Mouse (Mus musculus): ENCODE results near the gene Snrnp40. TPM values are rescaled to one million over a fixed set of nuclear protein-coding genes. Genes with fewer than 3 reads are reported as not detected.

The Snrnp40 gene
- polyA plus RNA-seq, 1 experiment from 2014 or later: 145 TPM

- peak overlapping the region; percentile 12; the same call in 1 of the 2 replicates for H3K27ac ChIP-seq
- H3K36me3 ChIP-seq: peaks cover 51% of the 10 kb centered on the region
- WGBS: 66% methylated on average over 6 of the region's 6 CpGs
Measured at GRCm38 (mm10) chr4:130389496-130389895, 29.6 kb downstream of the Snrnp40 start.

DNA sequence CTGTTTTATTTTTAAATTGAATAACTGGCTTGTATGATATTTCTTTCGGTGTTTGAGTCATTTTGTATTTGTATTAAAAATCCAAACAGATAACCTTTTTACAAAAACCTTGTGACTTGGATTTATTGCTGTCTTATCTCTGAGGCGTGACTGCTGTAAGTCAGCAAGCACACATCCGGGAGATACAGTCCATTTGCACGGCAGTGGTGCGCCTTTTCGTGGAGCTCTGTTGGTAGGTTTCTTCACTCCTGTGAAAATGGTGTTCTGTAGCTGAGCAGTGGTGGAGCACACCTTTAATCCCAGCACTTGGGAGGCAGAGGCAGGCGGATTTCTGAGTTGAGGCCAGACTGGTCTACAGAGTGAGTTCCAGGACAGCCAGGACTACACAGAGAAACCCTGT, 30.0 kb downstream of the Snrnp40 start:
- H3K9ac ChIP-seq (replicated peaks): no peak overlapping the region
- WGBS: 94% methylated on average over 7 of the region's 7 CpGs

More at GRCm38 (mm10) chr4:130389496-130389895, 29.6 kb downstream of the Snrnp40 start:
- no peak overlapping the region for H3K4me2 ChIP-seq (replicated peaks)
- no peak overlapping the region for H3K4me3 ChIP-seq (replicated peaks)
- ATAC-seq: no peak
- 0 out of 2 replicates have a peak, but pooled peaks cover 14% of the 10 kb centered on the region for H3K4me1 ChIP-seq (replicated peaks)
- no peaks in the 10 kb centered on the region for H3K27me3 ChIP-seq
- H3K9me3 ChIP-seq: no peaks in the 10 kb centered on the region
- peak overlapping the region; percentile 21; the same call in 1 of the 2 replicates for H3K9ac ChIP-seq (replicated peaks)

DNA sequence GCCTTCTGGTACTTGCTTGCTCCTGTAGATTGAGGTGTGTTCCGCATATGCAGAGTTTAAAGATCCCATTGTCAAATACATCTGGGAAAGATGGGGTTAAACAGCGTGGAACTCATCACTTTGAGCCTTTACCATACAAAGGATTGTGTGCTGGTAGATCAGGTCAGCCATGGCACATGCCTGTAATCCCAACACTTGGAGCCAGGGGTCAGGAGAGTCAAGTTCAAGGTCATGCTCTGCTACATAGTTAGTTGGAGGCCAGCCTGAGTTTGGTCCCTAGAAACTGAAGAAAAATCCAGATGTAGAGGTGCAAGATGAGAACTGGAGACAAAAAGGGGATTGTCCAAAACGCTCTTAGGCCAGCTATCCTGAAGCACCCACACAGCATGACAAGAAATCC, 31.3 kb downstream of the Snrnp40 start:
- 54% methylated on average over 3 of the region's 3 CpGs for WGBS
- H3K9ac ChIP-seq (replicated peaks): no peak overlapping the region
- H3K4me2 ChIP-seq (replicated peaks): no peak overlapping the region
- H3K4me1 ChIP-seq (replicated peaks): 0 out of 2 replicates have a peak, but pooled peaks cover 14% of the 10 kb centered on the region
- H3K27me3 ChIP-seq: no peaks in the 10 kb centered on the region
- 0 out of 2 replicates have a peak overlapping the region, but pooled peaks have one; percentile 2 for H3K27ac ChIP-seq
- no peaks in the 10 kb centered on the region for H3K9me3 ChIP-seq
- H3K36me3 ChIP-seq: peaks cover 37% of the 10 kb centered on the region
- no peak for ATAC-seq
- no peak overlapping the region for H3K4me3 ChIP-seq (replicated peaks)

More for the DNA sequence above, 30.0 kb downstream of the Snrnp40 start:
- Histone ChIP-seq H3K27ac (no peak overlapping the region), H3K4me1 (replicated peaks) (0 out of 2 replicates have a peak, but pooled peaks cover 14% of the 10 kb centered on the region), H3K4me2 (replicated peaks) (no peak overlapping the region), H3K27me3 (no peaks in the 10 kb centered on the region), H3K9me3 (no peaks in the 10 kb centered on the region), H3K36me3 (peaks cover 47% of the 10 kb centered on the region), H3K4me3 (replicated peaks) (no peak overlapping the region)
- no peak for ATAC-seq

Other genes with a start within 250 kb of the Snrnp40 start
- 0.41 and 0.94 TPM in 2 replicates for gene Hcrtr1, start 220.8 kb upstream of the Snrnp40 start, polyA plus RNA-seq (2015; fragmentation: Nextera tagmentation; extraction: Ambion mirVana)
- gene Tinagl1, start 185.0 kb upstream of the Snrnp40 start, polyA plus RNA-seq (2015; fragmentation: Nextera tagmentation; extraction: Ambion mirVana): 2.4 and 2.5 TPM in 2 replicates
- gene Gm853, start 137.7 kb upstream of the Snrnp40 start, polyA plus RNA-seq (2015; fragmentation: Nextera tagmentation; extraction: Ambion mirVana): 0.24 TPM in 1 of 2 replicates, not detected in the other
- 67.2 and 70.8 TPM in 2 replicates for gene Serinc2, start 80.9 kb upstream of the Snrnp40 start, polyA plus RNA-seq (2015; fragmentation: Nextera tagmentation; extraction: Ambion mirVana)
- 103 and 116 TPM in 2 replicates for gene Fabp3, start 51.5 kb upstream of the Snrnp40 start, polyA plus RNA-seq (2015; fragmentation: Nextera tagmentation; extraction: Ambion mirVana)
- 0.58 and 0.59 TPM in 2 replicates for gene Gm10570, start 51.5 kb upstream of the Snrnp40 start, polyA plus RNA-seq (2015; fragmentation: Nextera tagmentation; extraction: Ambion mirVana)
- gene Zcchc17, start 189 bp upstream of the Snrnp40 start, polyA plus RNA-seq (2015; fragmentation: Nextera tagmentation; extraction: Ambion mirVana): 84.6 and 87.4 TPM in 2 replicates
- gene Nkain1, start 214.0 kb downstream of the Snrnp40 start, polyA plus RNA-seq (2015; fragmentation: Nextera tagmentation; extraction: Ambion mirVana): 8.5 and 14.3 TPM in 2 replicates